Mouse (Mus musculus) liver, embryonic 14.5 days (tissue): Measurements from ENCODE around the gene Acp4.

Experiments used
- CTCF ChIP-seq: IDR thresholded peaks from 2 replicates; pipeline ENCODE4 v1.5.1; 2016; ENCODE audit warnings: antibody characterized with exemption, low read depth, control low read depth
- EP300 ChIP-seq: IDR thresholded peaks from 2 replicates; pipeline ENCODE4 v1.6.1; 2016; ENCODE audit warnings: antibody characterized with exemption, low read depth

DNA sequence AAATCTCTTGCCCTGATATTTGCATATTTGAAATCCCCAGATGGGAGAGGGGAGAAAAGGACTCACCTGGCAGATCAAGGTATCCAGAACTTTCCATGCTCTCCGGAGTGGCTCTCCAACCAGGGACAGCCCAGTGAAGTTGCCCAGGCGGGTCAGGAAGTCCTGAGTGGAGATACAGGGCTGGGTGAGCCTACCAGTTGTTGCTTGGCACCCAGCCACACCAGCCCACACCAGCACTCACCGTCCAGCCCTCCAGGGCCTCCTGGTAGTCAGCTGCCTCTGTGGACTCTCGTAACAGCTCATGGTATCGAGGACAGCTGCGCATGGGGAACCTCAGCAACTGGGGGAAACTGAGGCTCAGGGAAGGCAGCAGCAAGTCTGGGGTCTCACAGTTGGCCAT lies 2.2 kb downstream of the Acp4 start:
- TF ChIP-seq CTCF: no peak
- no peak for TF ChIP-seq EP300
